Mouse (Mus musculus) urinary bladder, adult 18-20 months (tissue): ENCODE results near the gene Ccdc142.

ENCODE experiments used
- DNase-seq, 2 experiments: peaks; one replicate each; pipeline ENCODE4 v3.0.0; 2022; ENCODE audit warnings: low spot score in 2 of 2, mixed read lengths in 2 of 2

Ccdc142 gene

DNA sequence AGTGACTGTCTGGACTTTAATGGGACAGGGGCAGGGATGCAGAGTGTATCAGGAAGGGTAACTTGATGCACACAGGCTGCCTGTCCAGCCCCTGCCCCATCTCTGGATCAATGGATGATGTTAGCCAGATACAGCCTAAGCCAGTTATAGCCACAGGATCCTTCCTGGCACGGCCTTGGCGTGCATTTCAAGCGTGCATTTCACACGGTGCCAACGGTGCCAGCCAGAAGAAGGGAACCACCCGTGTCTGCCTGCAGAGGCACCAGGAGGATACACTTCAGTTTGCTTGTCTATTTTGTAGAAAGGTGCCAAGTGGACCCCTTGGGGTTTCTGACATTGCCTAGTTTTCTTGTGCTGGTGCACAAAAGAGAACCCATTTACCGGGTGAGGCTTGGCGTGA lies 38.6 kb downstream of the Ccdc142 start:
- no peak for DNase-seq

DNA sequence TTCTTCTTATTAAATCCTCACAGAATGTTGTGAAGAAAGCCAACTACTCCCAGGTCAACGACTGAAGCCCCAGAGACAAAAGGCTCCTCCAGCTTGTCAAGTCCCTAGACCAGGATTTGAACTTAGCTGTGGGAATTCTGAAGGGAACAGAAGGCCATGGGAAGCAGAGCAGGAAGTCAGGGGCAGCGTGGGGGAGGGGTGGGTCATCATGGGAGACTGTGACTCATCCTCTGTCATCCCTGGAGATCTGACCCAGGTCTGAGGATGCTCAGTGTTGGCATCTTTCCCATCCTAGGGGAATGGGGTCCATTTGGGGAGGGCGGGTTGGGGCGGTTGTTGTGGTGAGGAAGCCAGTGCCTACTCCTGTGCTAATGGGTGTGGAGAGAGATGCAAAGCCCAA lies 40.2 kb downstream of the Ccdc142 start:
- no peak for DNase-seq

DNA sequence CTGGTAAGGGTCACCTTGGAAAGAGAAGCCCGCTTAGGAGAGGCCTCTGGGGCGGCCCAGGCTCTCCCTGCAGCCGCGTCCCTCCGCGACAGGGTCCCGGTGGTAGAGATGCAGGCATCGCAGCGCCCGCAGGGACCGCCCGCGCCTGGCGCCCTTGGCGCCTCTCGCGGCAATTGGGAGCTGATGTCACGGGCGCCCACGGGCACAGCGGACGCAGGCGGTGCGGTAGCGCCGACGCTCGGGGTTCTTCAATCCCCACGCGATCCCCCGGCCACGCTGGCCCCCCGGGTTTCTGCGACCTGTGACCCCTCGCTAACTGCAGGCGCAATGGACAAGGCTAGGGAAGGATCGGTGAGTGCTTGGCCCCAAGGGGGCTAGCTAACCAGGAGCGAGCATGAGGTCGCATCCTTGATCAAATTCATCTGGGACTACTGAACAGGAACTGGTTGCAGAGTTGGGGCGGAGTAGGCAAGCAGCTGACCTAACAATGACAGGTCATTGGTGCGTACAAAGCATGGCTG lies 40.9 kb downstream of the Ccdc142 start:
- no peak for DNase-seq

DNA sequence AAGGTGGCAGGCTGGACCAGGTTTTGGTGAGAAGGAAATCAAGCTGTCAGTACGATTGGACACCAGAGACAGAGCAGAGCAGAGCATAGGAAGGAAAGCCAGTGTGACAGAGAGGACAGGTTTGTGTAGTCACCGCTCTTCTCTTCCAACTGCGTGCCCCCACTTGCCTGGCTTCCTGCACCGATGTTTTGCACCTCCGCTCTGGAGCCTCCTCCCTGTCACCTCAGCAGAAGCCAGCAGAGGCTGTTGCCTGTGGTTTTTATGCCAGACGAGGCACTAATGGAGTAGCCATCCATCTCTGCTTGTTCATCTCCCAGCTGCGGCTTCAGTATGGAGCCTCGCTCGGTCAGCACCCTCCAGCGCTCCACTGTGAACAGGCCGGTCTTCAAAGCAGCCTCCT lies 41.5 kb downstream of the Ccdc142 start:
- DNase-seq = peak in 1 of 2 experiments; percentile 43

DNA sequence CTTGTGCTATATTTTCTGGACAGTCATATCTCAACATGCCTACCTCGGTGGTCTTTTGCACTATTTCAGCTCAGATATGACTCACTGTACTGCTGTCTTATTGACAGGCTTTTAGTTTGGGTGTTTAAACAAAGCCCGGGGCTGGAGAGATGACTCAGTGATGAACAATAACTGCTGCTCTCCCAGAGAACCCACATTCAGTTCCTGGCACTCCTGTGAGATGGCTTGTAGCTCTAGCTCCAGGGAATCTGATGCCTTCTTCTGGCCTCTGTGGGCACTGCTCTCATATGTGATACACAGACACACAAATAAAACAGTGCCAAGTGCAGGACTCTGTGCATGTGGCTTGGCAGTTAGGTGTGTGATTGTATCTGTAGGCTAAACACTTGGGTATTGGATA lies 43.8 kb downstream of the Ccdc142 start:
- no peak for DNase-seq

DNA sequence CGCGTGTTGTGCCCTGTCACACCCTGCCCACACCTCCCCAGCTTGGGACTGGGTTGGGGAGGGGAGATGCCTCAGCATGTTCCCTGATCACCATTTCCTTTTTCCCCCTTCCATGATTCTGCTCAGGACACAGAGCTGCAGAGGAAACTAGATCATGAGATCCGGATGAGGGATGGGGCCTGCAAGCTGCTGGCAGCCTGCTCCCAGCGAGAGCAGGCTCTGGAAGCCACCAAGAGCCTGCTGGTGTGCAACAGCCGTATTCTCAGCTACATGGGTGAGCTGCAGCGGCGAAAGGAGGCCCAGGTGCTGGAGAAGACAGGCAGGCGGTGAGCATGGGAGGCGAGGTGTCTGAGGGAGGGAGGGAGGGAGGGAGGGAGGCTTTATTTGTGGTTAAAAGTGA lies 44.4 kb downstream of the Ccdc142 start:
- DNase-seq = no peak

DNA sequence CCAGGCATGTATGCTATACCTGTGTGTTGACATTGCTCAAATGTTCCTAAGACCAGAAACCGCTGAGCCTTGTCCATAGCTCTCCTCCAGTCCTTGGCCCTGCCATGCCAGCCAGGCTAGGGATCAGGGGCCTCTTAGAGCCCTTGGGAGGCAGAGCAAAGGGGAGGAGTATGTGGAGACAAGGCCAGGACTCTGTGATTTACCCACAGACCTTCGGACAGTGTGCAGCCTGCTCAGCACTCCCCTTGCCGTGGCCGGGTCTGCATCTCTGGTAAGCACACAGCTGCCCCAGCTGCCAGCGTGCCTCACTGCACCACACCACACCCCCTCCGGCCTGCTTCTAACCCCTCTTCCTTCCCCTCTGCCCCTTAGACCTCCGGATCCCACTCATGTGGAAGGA lies 45.9 kb downstream of the Ccdc142 start:
- no peak for DNase-seq

DNA sequence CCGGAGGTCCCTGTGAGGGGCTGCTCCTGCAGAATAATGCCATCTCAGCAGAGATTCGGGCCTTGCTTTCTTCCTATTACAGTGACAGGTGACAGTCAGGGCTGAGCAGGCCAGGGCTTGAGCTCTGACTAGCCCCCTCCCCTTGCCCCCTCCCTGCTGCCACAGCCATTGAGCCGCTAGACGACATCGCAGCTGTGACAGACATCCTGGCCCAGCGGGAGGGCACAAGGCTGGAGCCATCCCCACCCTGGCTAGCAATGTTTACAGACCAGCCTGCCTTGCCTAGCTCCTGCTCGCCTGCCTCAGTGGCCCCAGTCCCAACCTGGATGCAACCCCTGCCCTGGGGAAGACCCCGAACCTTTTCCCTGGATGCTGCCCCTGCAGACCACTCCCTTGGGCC lies 50.3 kb downstream of the Ccdc142 start:
- DNase-seq = no peak

DNA sequence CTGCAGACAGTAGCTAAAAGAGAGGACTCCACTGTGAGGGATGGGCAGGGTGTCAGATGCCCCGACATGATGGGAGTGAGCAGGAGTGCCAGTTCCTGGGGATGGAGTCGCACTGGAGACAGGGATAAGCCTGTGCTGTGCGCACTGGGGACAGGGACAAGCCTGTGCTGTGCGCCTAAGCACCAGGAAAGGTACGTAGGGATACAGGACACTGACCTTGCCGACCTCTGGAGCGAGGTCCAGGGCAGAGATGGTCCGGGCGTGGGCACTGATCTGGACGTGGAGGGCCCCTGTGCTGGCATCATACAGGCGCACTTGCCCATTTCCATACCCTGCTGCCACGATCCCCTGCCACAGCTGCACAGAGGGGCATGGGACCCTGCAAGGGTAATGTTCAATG lies 51.6 kb downstream of the Ccdc142 start:
- DNase-seq = no peak

DNA sequence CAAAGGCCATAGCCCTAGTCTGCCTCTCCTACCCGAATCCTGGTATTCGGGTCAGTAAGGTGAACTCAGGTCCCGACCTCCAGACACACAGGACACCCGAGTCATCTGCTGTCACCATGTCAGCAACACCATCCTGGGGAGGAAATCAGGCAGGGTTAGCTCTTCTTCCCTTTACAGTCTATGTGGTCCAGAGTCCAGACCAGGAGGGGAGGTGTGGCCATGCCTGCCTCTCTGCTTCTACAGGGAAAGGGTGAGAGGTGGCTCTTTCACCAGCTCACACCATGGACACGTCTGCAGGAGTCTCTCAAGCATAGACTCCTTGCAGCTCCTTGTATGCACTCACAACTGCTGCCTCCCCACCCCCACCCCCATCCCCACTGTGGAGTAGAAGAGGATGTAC lies 52.1 kb downstream of the Ccdc142 start:
- DNase-seq = no peak

DNA sequence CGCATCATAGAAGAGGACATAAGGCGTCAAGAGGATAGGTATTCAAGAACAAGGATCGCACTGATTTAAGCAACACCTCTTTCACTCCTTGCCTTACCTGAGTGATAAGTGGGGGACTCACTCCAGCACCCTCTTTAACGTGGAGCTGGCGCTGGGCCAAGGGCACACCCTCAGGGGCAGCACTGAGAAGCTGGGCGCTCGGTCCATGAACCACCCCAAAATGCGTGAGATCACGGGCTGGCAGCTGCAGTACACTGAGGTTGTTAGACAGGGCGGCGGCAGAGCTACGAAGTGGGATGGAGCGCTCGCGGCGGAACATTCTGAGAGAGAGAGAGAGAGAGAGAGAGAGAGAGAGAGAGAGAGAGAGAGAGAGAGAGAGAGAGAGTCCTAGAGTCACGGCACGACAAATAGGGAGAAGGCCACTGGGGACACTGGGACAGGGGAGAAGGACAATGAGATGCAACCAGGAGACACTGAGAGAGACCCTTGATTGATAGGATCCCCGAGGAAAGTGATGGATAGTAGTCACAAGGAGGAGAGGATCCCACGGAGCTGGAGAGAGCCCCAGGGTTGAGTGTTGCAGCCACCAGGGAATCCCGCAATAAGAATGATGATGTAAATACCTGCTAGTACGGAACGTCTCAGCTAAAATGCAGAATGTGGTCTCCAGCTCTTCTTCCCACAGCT lies 54.3 kb downstream of the Ccdc142 start:
- DNase-seq = no peak

DNA sequence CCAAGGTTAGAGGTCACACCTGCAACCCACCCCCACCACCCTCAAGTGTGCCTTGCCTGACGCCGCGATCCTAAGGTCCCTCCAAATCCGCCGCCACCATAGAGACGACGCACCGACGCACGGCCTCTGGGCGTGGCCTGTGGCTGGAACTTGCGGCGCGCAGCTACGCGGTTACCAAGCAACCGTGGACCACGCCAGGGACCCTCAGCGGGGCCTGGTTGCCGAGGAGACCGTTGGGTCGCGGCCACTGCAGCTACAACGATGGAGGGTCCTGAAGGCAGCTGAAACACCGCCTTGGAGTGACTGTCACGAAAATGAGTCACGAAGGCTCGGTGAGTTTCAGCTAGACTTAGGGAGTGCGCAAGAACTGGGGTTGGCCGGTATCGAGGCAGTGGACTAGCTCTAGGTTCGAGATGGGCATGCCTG lies 54.9 kb downstream of the Ccdc142 start, which contains the start of the genes Wdr54 and 1700003E16Rik:
Gene Wdr54 (minus strand): TSS at position 139 of the 426 bp plus-strand sequence.
Gene 1700003E16Rik (plus strand): TSS at position 146 of the 426 bp plus-strand sequence.
- peak in 1 of 2 experiments; percentile 69 for DNase-seq
